Mouse (Mus musculus) midbrain, embryonic 15.5 days (tissue): ENCODE measurements at regions not wholly inside any gene's neighbourhood (a gene's known extent, or its start where the extent isn't known, plus 50 kb on each side); places are given as distances from the start of the nearest gene placed in this dataset.
A peak's percentile ranks its signal among the peaks of the same experiment; 100 is the strongest.

Experiments
- ATAC-seq: fragments of 200-750 bp; cut with Nextera tagmentation; replicated peaks from 2 replicates; pipeline ENCODE4 v1.8.0; 2017; ENCODE audit warnings: moderate TSS enrichment
- H3K27ac ChIP-seq: fragments of 300-500 bp; sonication (generic); 2 replicates; pipeline ENCODE4 v1.5.1; 2015; ENCODE audit warnings: mild to moderate bottlenecking, inconsistent platforms
- H3K27me3 ChIP-seq: fragments of 300-500 bp; sonication (generic); replicated peaks from 2 replicates; pipeline ENCODE4 v1.6.1; 2015; ENCODE audit warnings: inconsistent platforms
- H3K36me3 ChIP-seq: fragments of 300-500 bp; sonication (generic); replicated peaks from 2 replicates; pipeline ENCODE4 v1.6.1; 2015; ENCODE audit warnings: inconsistent platforms
- H3K4me1 ChIP-seq: fragments of 300-500 bp; sonication (generic); 2 replicates; pipeline ENCODE4 v1.6.1; 2015; ENCODE audit warnings: inconsistent platforms
- H3K4me2 ChIP-seq: fragments of 300-500 bp; sonication (generic); 2 replicates; pipeline ENCODE4 v1.6.1; 2015; ENCODE audit warnings: inconsistent platforms, mild to moderate bottlenecking, moderate library complexity
- H3K4me3 ChIP-seq: fragments of 300-500 bp; sonication (generic); 2 replicates; pipeline ENCODE4 v1.5.1; 2015; ENCODE audit warnings: mild to moderate bottlenecking, inconsistent platforms
- H3K9ac ChIP-seq: fragments of 300-500 bp; sonication (generic); 2 replicates; pipeline ENCODE4 v1.6.1; 2015; ENCODE audit warnings: mild to moderate bottlenecking, inconsistent platforms
- H3K9me3 ChIP-seq: fragments of 300-500 bp; sonication (generic); 2 replicates; pipeline ENCODE4 v1.6.1; 2016; ENCODE audit warnings: inconsistent platforms
- WGBS: fragments of 180-500 bp; shearing (Covaris S2); methylation state at CpG from one replicate; pipeline ENCODE4 v1.1.7; 2015; ENCODE audit warnings: mixed read lengths; 5-methylcytosine and 5-hydroxymethylcytosine counted together

DNA sequence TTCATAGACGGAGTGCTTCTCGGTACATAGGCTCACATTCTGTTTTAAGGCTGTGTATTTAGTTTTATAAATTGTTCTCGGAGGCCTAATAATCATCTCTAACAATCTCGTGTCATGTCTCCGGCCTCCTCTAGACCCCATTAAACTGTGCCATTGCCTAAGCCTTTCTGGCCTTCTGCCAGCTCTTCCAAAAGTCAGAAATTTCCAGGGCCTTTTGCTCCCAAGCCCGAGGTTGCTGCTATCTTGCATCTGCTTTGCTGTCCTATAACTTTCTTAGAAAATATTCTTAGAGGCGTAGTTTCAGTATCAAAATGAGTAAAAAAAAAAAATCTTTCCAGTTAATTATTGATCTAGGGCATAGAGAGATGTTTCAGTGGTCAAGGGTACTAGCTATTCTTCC is 361.2 kb upstream of the Mmadhc start:
- Histone ChIP-seq H3K4me1 (no peaks in the 10 kb centered on the region), H3K36me3 (no peaks in the 10 kb centered on the region), H3K9me3 (no peaks in the 10 kb centered on the region), H3K4me2 (no peak overlapping the region), H3K9ac (no peak overlapping the region), H3K27me3 (no peaks in the 10 kb centered on the region), H3K4me3 (no peak overlapping the region), H3K27ac (no peak overlapping the region)
- WGBS: 85% methylated on average over 7 of the region's 7 CpGs
- no peak for ATAC-seq

GRCm38 (mm10) chr2:50656351-50656750 is 359.8 kb upstream of the Mmadhc start:
- Histone ChIP-seq H3K9ac (no peak overlapping the region), H3K36me3 (no peaks in the 10 kb centered on the region), H3K4me3 (no peak overlapping the region), H3K27me3 (no peaks in the 10 kb centered on the region), H3K4me1 (no peaks in the 10 kb centered on the region), H3K4me2 (no peak overlapping the region), H3K9me3 (no peaks in the 10 kb centered on the region), H3K27ac (no peak overlapping the region)
- WGBS: 83% methylated on average over 6 of the region's 6 CpGs
- ATAC-seq: no peak

- peaks cover 2% of the 10 kb centered on the region; the same call in 1 of the 2 replicates for H3K4me1 ChIP-seq
- H3K9me3 ChIP-seq: no peaks in the 10 kb centered on the region
- H3K4me2 ChIP-seq: no peak overlapping the region
- no peak overlapping the region for H3K9ac ChIP-seq
- H3K27ac ChIP-seq: no peak overlapping the region
- ATAC-seq: peak; percentile 58; the same call in 1 of the 2 replicates
- H3K27me3 ChIP-seq: no peaks in the 10 kb centered on the region
- no peak overlapping the region for H3K4me3 ChIP-seq
- H3K36me3 ChIP-seq: no peaks in the 10 kb centered on the region
- 74% methylated on average over 7 of the region's 7 CpGs for WGBS
These were observed 358.3 kb upstream of the Mmadhc start for GRCm38 (mm10) chr2:50654953-50655324.

DNA sequence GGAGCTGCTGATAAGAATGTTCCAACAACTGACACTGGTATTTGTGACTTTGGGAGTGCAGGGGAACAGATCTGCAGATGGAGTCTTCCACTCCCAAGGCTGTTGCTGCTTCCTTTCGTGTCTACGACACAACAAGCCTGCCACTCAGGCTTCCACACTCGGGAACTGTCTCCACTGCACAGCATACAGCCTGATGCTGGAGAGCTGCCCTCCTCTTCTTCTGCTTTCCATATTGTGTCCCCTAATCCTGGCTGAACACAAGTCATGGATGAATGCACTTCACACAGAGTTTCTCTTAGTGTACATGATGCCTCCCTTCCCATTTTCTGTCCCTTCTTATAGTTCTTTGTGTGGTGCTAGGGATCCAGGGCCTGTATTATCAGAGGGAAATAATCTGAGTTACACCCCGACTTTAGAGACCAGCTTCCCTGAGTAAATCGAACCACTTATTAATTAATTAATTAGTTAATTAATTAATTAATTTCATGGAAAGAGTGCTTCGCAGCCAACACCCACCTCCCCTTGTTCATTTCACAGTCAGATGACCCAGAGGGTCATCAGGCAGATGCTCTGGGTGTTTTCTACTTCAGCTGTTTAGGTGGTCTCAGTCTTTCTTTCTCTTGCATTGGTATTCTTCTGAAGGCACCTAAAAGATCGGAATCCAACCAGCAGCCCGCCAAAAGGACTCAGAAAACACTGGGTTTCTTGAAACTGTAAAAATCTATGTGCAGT is 357.8 kb upstream of the Mmadhc start:
- no peaks in the 10 kb centered on the region for H3K9me3 ChIP-seq
- H3K9ac ChIP-seq: no peak overlapping the region
- H3K27ac ChIP-seq: no peak overlapping the region
- H3K36me3 ChIP-seq: no peaks in the 10 kb centered on the region
- 62% methylated on average over 8 of the region's 8 CpGs for WGBS
- no peak overlapping the region for H3K4me2 ChIP-seq
- H3K27me3 ChIP-seq: no peaks in the 10 kb centered on the region
- peaks cover 5% of the 10 kb centered on the region; the same call in 1 of the 2 replicates for H3K4me1 ChIP-seq
- no peak for ATAC-seq
- H3K4me3 ChIP-seq: no peak overlapping the region

- no peak overlapping the region for H3K4me2 ChIP-seq
- H3K27ac ChIP-seq: no peak overlapping the region
- WGBS: 90% methylated on average over 3 of the region's 3 CpGs
- no peaks in the 10 kb centered on the region for H3K36me3 ChIP-seq
- H3K9ac ChIP-seq: no peak overlapping the region
- H3K4me1 ChIP-seq: peaks cover 5% of the 10 kb centered on the region; the same call in 1 of the 2 replicates
- H3K27me3 ChIP-seq: no peaks in the 10 kb centered on the region
- ATAC-seq: no peak
- H3K9me3 ChIP-seq: no peaks in the 10 kb centered on the region
- no peak overlapping the region for H3K4me3 ChIP-seq
These were observed 356.6 kb upstream of the Mmadhc start for GRCm38 (mm10) chr2:50653121-50653615.

DNA sequence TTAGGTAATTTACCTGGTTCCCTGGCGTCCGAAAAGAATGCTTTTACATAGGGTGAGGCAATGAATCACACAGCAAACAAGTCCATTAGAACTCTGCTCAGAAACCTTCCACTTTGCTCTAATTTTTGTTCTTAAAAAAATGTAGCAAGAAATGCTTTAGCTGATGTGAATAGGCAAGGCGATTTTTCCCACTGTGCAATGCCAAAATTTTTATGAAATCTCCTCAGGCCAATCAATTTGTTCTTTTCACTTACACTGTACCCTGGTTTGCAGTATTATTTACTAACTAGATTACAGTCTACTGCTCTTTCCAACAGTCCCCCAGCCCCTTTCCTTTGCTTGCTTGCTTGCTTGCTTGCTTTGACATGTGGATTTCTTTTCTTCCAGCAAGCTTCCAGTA is 353.1 kb upstream of the Mmadhc start:
- Histone ChIP-seq H3K9me3 (no peaks in the 10 kb centered on the region), H3K4me2 (no peak overlapping the region), H3K36me3 (no peaks in the 10 kb centered on the region), H3K27me3 (no peaks in the 10 kb centered on the region), H3K9ac (no peak overlapping the region), H3K27ac (no peak overlapping the region), H3K4me1 (peaks cover 5% of the 10 kb centered on the region; the same call in 1 of the 2 replicates), H3K4me3 (no peak overlapping the region)
- ATAC-seq: no peak
- WGBS: 74% methylated on average over 3 of the region's 3 CpGs

GRCm38 (mm10) chr2:50643219-50643618 is 346.6 kb upstream of the Mmadhc start:
- WGBS: 83% methylated on average over 5 of the region's 5 CpGs
- no peak for ATAC-seq
- Histone ChIP-seq H3K9me3 (no peaks in the 10 kb centered on the region), H3K36me3 (no peaks in the 10 kb centered on the region), H3K4me2 (no peak overlapping the region), H3K4me3 (no peak overlapping the region), H3K27ac (no peak overlapping the region), H3K9ac (no peak overlapping the region), H3K4me1 (no peaks in the 10 kb centered on the region), H3K27me3 (no peaks in the 10 kb centered on the region)

- H3K27ac ChIP-seq: no peak overlapping the region
- WGBS: 80% methylated on average over 2 of the region's 2 CpGs
- no peaks in the 10 kb centered on the region for H3K27me3 ChIP-seq
- H3K36me3 ChIP-seq: no peaks in the 10 kb centered on the region
- no peak overlapping the region for H3K9ac ChIP-seq
- no peaks in the 10 kb centered on the region for H3K9me3 ChIP-seq
- no peak overlapping the region for H3K4me2 ChIP-seq
- no peak for ATAC-seq
- no peak overlapping the region for H3K4me3 ChIP-seq
- H3K4me1 ChIP-seq: no peaks in the 10 kb centered on the region
These were observed 345.6 kb upstream of the Mmadhc start for GRCm38 (mm10) chr2:50642198-50642597.

DNA sequence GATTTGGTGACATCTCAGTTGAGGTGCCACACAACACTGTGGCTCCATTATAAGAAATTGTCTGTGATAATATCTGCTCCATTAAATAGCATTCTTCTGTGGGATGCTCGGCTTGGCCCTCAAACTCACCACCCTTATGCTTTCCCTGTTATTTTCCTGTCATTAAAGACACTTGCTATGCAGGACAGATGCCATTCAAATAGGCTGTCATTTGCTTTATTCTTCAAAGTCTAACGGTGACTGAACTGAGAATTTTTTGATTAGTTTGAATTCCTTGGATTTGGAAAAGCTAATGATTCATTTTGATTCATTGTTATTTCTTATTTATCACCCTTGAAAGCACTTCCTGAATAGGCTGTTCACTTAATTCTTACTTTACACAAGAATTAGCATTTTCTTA is 339.3 kb upstream of the Mmadhc start:
- no peak for ATAC-seq

GRCm38 (mm10) chr2:50631786-50632185 is 335.2 kb upstream of the Mmadhc start:
- Histone ChIP-seq H3K27me3 (no peaks in the 10 kb centered on the region), H3K4me2 (no peak overlapping the region), H3K36me3 (no peaks in the 10 kb centered on the region), H3K9ac (no peak overlapping the region), H3K27ac (no peak overlapping the region), H3K4me1 (no peaks in the 10 kb centered on the region), H3K4me3 (no peak overlapping the region), H3K9me3 (no peaks in the 10 kb centered on the region)
- no peak for ATAC-seq

More for the DNA sequence above, 339.3 kb upstream of the Mmadhc start:
- H3K36me3 ChIP-seq: no peaks in the 10 kb centered on the region
- no peak overlapping the region for H3K4me3 ChIP-seq
- H3K9me3 ChIP-seq: no peaks in the 10 kb centered on the region
- no peak overlapping the region for H3K27ac ChIP-seq
- no peak overlapping the region for H3K9ac ChIP-seq
- H3K27me3 ChIP-seq: no peaks in the 10 kb centered on the region
- H3K4me2 ChIP-seq: no peak overlapping the region
- 52% methylated on average over 2 of the region's 2 CpGs for WGBS
- H3K4me1 ChIP-seq: no peaks in the 10 kb centered on the region

DNA sequence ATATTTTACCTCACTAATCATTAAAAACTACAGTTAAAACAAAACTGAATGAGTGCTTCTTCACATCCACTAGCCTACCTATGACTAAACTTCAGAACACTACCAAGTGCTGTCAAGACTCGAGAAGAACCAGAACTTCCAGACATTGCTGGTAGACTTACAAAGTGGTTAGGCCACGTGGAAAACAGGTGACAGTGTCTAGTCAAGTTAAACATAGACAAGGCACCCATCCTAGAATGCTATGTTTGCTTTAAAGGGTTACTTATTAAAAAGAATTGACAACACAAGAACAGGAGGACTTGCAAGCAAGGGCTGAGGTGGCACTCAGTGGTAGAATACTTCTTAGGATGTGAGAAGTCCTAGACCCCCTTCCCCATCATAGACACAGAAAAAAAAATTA is 330.9 kb upstream of the Mmadhc start:
- no peak overlapping the region for H3K9ac ChIP-seq
- ATAC-seq: no peak
- H3K27ac ChIP-seq: no peak overlapping the region
- no peaks in the 10 kb centered on the region for H3K36me3 ChIP-seq
- H3K9me3 ChIP-seq: no peaks in the 10 kb centered on the region
- no peak overlapping the region for H3K4me2 ChIP-seq
- 89% methylated on average over 2 of the region's 2 CpGs for whole genome bisulfite sequencing
- no peaks in the 10 kb centered on the region for H3K4me1 ChIP-seq
- H3K27me3 ChIP-seq: no peaks in the 10 kb centered on the region
- no peak overlapping the region for H3K4me3 ChIP-seq

DNA sequence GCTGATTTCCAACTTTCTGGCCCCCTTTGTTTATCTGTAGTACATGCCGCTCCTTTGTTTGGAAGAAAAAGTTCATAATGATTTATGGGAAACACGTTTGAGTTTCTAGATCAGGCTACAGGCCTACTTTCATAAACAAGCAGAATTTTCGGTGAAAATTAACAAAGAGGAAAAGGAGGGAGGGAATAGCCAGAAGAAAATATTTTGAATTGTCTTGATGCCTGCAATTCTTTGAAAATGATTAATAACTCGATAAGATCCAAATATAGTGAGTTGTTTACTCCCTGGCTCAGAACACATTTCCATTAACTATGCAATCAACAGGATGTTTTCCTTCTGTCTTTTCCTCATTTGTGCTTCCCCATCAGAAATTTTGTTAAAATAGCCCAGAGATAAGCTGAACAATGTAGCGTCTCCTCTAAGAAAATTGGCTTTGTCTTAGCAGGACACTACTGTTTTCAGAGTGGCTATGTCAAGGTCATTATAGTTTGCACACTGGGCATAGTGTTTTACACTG is 328.7 kb upstream of the Mmadhc start:
- H3K9me3 ChIP-seq: no peaks in the 10 kb centered on the region
- no peak overlapping the region for H3K27ac ChIP-seq
- no peak overlapping the region for H3K4me3 ChIP-seq
- H3K9ac ChIP-seq: no peak overlapping the region
- H3K36me3 ChIP-seq: no peaks in the 10 kb centered on the region
- H3K4me2 ChIP-seq: no peak overlapping the region
- no peak for ATAC-seq
- H3K4me1 ChIP-seq: no peaks in the 10 kb centered on the region
- WGBS: 88% methylated on average over 5 of the region's 5 CpGs
- H3K27me3 ChIP-seq: no peaks in the 10 kb centered on the region

DNA sequence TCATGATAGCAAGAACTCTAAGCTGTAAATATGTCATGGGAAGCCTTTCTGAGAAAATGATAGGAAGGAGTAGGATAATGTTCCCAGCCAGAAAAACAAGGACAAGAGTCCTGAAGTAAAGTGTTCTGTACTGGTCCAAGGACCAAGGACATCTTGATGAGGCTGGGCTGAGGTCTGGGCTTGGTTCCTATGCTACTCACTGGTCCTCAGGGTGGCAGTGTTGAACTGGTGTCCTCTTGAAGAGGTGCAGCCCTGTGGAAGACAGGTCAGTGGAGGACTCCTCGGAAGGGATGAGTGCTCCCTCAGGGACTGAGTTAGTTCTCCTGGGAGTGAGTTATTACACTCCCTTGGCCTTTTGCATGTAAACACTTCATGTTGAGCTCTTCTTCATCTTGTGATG is 312.5 kb upstream of the Mmadhc start:
- Histone ChIP-seq H3K27ac (no peak overlapping the region), H3K4me3 (no peak overlapping the region), H3K9me3 (no peaks in the 10 kb centered on the region), H3K9ac (no peak overlapping the region), H3K4me1 (no peaks in the 10 kb centered on the region), H3K27me3 (no peaks in the 10 kb centered on the region), H3K4me2 (no peak overlapping the region), H3K36me3 (no peaks in the 10 kb centered on the region)
- WGBS: 35% methylated on average over 1 of the region's 1 CpGs
- ATAC-seq: no peak
